ENCODE assay signal across 8 mouse cellular contexts in the genomic region with DNA sequence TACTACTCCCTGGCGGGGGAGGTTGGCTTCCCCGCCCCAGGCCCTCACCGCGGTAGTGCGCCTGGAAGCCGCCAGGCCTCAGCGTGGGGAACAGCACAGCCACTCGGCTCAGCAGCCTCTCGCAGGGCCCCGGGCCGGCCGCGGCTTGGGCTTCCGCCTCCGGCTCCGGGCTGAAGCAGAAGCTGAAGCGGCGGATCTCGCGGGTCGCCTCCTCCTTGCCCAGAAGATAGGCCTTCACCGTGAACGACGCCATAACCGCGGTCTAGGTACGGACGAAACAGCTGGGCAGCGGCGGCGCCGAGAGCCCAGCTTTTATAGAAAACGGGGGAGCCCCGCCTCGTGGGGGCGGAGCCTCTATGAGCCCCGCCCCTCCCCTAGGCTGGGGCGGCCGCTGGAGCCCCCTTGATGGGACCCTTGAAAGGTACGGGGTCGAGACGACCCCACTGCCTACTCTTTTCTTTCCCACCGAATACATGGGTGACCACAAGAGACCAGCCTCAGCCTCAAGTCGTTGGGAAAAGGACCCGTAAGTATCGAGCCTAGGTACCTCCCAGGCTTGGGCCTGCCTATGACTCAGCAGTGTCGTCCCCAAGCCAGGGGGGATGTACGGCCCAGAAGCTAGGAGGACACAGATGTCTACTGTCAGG. TPM values are rescaled to one million over a fixed set of nuclear protein-coding genes. Genes with fewer than 3 reads are reported as not detected.
DNase-seq lines count a peak whose midpoint lies in the region; ATAC-seq and TF ChIP-seq lines count a peak whose summit lies in the region.

A gene (minus strand): TSS at position 323 of the 647 bp plus-strand sequence.
A gene (plus strand): TSS at position 386 of the 647 bp plus-strand sequence.

- ATAC-seq in lung, embryonic 14.5 days (ENCODE audit: insufficient read depth), result peak; percentile 81
- ATAC-seq in neural tube, embryonic 15.5 days (ENCODE audit: low FRiP score), result peak; percentile 80

- H3K27ac ChIP-seq in layer of hippocampus, adult 2 months, result peak within 1 kb of the TSS; percentile 100
- peak within 1 kb of the TSS; percentile 98 for H3K27ac ChIP-seq in lung, embryonic 14.5 days (ENCODE audit: low read depth)
- peak within 1 kb of the TSS; percentile 98 for H3K27ac ChIP-seq in neural tube, embryonic 15.5 days (replicated peaks)

- peaks cover 17% of the 10 kb centered on the region for H3K4me1 ChIP-seq in lung, embryonic 14.5 days (ENCODE audit: insufficient read depth)
- peaks cover 37% of the 10 kb centered on the region for H3K4me1 ChIP-seq in neural tube, embryonic 15.5 days

- DNase-seq in MN1 (ENCODE audit: low spot score), result peak; percentile 88
- DNase-seq in cerebellum, adult 8-10 months, result peak; percentile 82
- DNase-seq in forelimb bud, embryonic 11.5 days (ENCODE audit: low read depth, low spot score), result peak; percentile 77
- peak; percentile 90 to 95 for DNase-seq in heart, postnatal 36 days
- peak; percentile 67 to 83 for DNase-seq in layer of hippocampus, adult 2 months (ENCODE audit: low spot score in 2 of 2)
- DNase-seq in lung, embryonic 14.5 days, result peak; percentile 91
- DNase-seq in testis, postnatal 14 days (ENCODE audit: low spot score), result peak; percentile 84

- H3K4me3 ChIP-seq in layer of hippocampus, adult 2 months, result peak within 1 kb of the TSS; percentile 100
- H3K4me3 ChIP-seq in lung, embryonic 14.5 days (ENCODE audit: low read depth, low read length), result peak within 1 kb of the TSS; percentile 96
- H3K4me3 ChIP-seq in neural tube, embryonic 15.5 days (replicated peaks), result peak within 1 kb of the TSS; percentile 98

- no peaks in the 10 kb centered on the region for H3K9me3 ChIP-seq in lung, embryonic 14.5 days (ENCODE audit: low read depth, low read length)
- no peaks in the 10 kb centered on the region for H3K9me3 ChIP-seq in neural tube, embryonic 15.5 days (replicated peaks)

- H3K27me3 ChIP-seq in lung, embryonic 14.5 days (ENCODE audit: insufficient read depth, low read length), result no peaks in the 10 kb centered on the region
- H3K27me3 ChIP-seq in neural tube, embryonic 15.5 days (replicated peaks), result no peaks in the 10 kb centered on the region

- WGBS in lung, embryonic 14.5 days, result under 1% methylated on average over 48 of the region's 48 CpGs
- 1% methylated on average over 42 of the region's 48 CpGs for WGBS in neural tube, embryonic 15.5 days

- intact Hi-C loops in heart, postnatal 36 days (cut with DNase I), result loop anchor here (2.0 to 5.0 kb wide), 2 partner anchors 14 to 498 kb away; a partner anchor contains a TSS

- H3K9ac ChIP-seq in lung, embryonic 14.5 days, result peak within 1 kb of the TSS; percentile 94
- peak within 1 kb of the TSS; percentile 99 for H3K9ac ChIP-seq in neural tube, embryonic 15.5 days (replicated peaks)

- TF ChIP-seq CTCF in layer of hippocampus, adult 2 months (conservative IDR thresholded peaks at IDR 0.05), result peak; percentile 36; the same call in 1 of the 2 replicates
- no peak for TF ChIP-seq CTCF in lung, embryonic 14.5 days (IDR thresholded peaks at IDR 0.05; ENCODE audit: low read depth)

- peaks cover 23% of the 10 kb centered on the region for H3K36me3 ChIP-seq in lung, embryonic 14.5 days (ENCODE audit: insufficient read depth)
- H3K36me3 ChIP-seq in neural tube, embryonic 15.5 days, result peaks cover 24% of the 10 kb centered on the region

- peak within 1 kb of the TSS; percentile 79 for H3K4me2 ChIP-seq in lung, embryonic 14.5 days
- peak within 1 kb of the TSS; percentile 75 for H3K4me2 ChIP-seq in neural tube, embryonic 15.5 days

RNA-seq across cellular contexts. Expression of the first gene that starts in this region (rescaled TPM):
- 100 to 1,000 TPM; 379 to 464 TPM for total RNA-seq in heart, postnatal 36 days (2021)
- total RNA-seq in layer of hippocampus, adult 2 months (2021), result 100 to 1,000 TPM; 444 to 465 TPM
- polyA plus RNA-seq in lung, embryonic 14.5 days (2014; fragmentation: Nextera tagmentation; extraction: Ambion mirVana), result 205 and 209 TPM in 2 replicates
- 421 and 450 TPM in 2 replicates for polyA plus RNA-seq in neural tube, embryonic 15.5 days (2015; fragmentation: Nextera tagmentation; extraction: Ambion mirVana)

RNA-seq across cellular contexts. Expression of the second gene that starts in this region (rescaled TPM):
- total RNA-seq in heart, postnatal 36 days (2021), result 10 to 100 TPM; 84.5 to 87.8 TPM
- 10 to 100 TPM; 91.2 to 93.0 TPM for total RNA-seq in layer of hippocampus, adult 2 months (2021)
- 32.8 and 44.2 TPM in 2 replicates for polyA plus RNA-seq in lung, embryonic 14.5 days (2014; fragmentation: Nextera tagmentation; extraction: Ambion mirVana)
- 50.2 and 63.8 TPM in 2 replicates for polyA plus RNA-seq in neural tube, embryonic 15.5 days (2015; fragmentation: Nextera tagmentation; extraction: Ambion mirVana)

Comparison
In these comparisons a context has a peak if more than half of its experiments do, and no peak if none do; other contexts are left out.
1. Peak in every context shown above with its lines: DNase-seq, ATAC-seq, H3K4me3 ChIP-seq and H3K27ac ChIP-seq.